Comparison of ENCODE assay signal across 11 mouse cellular contexts in the genomic region with DNA sequence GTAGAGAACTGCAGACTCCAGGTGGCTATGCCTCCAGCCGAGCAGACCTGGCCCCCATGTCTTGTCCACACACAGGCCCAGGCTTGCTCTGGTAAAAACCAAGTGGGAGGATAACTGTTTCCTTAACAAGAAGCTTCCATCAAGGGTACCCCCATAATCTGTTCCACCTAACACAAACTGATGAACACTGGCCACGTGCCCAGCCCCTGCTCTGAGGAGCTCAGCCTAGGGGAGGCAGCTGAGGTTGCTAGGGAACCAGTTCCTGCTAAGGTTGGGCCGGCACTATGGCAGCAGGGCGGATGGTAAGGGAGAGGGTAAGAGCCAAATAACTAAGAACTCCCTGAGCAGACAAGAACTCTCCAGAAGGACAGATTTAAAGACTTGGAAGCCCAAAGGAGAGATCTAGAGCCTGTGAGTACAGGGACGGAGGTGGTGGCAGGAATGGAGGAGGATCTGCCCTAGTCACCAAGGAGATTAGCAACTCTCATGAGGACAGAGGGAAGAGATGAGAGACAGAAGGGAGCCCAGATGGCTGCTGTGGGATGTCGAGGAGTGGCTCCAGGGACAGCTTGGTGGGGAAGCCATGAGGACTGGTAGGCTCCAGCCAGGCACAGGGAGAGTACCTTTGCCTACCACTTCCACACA. TPM values are rescaled to one million over a fixed set of nuclear protein-coding genes. Genes with fewer than 3 reads are reported as not detected.
DNase-seq lines count a peak whose midpoint lies in the region; ATAC-seq and TF ChIP-seq lines count a peak whose summit lies in the region.
"Had no signal": no experiment of that assay in that cellular context is flagged by ENCODE, and none has a peak within 500 bp of the region (broad histone marks: within the 10 kb centered on the region; RNA-seq: fewer than 3 reads in every experiment).

No protein-coding gene starts in this region.

- TF ChIP-seq CTCF in gastrocnemius, adult 2 months (IDR thresholded peaks at IDR 0.05) = no peak
- no peak for TF ChIP-seq CTCF in heart, adult 2 months (IDR thresholded peaks at IDR 0.05)

- no peak for TF ChIP-seq EP300 in heart, adult 2 months (IDR thresholded peaks at IDR 0.05; ENCODE audit: insufficient read depth, low read depth, low read length)

- DNase-seq in hindbrain, embryonic 10.5 days (ENCODE audit: low spot score) = no peak
- DNase-seq in frontal cortex, postnatal 14 days (ENCODE audit: low spot score in 2 of 2) = peak; percentile 61 to 62
- peak; percentile 53 to 90 for DNase-seq in left cerebral cortex, adult 8-10 months (ENCODE audit: low spot score in 2 of 2)
- DNase-seq in right cerebral cortex, postnatal 25 days = peak; percentile 77
- no peak for DNase-seq in gastrocnemius, adult 2 months
- DNase-seq in adrenal gland, postnatal 25 days = no peak
- no peak for DNase-seq in heart, adult 2 months

- no peak overlapping the region for H3K9ac ChIP-seq in hindbrain, embryonic 13.5 days
- no peak overlapping the region for H3K9ac ChIP-seq in heart, adult 2 months (ENCODE audit: low read depth, low read length)
- H3K9ac ChIP-seq: limb, embryonic 13.5 days had no signal

- peak overlapping the region; percentile 9 for H3K27ac ChIP-seq in hindbrain, embryonic 13.5 days
- H3K27ac ChIP-seq in hindbrain, embryonic 10.5 days = no peak overlapping the region
- no peak overlapping the region for H3K27ac ChIP-seq in gastrocnemius, adult 2 months
- H3K27ac ChIP-seq in heart, adult 2 months = no peak overlapping the region
- H3K27ac ChIP-seq: limb, embryonic 13.5 days; macrophage had no signal

- intact Hi-C loops in gastrocnemius, adult 2 months (cut with DNase I) = no loop called here
- intact Hi-C loops in heart, adult 2 months (cut with DNase I) = no loop called here

- H3K79me2 ChIP-seq in heart, adult 2 months (replicated peaks; ENCODE audit: control insufficient read depth, insufficient read depth, low read length) = no peaks in the 10 kb centered on the region

- H3K27me3 ChIP-seq in hindbrain, embryonic 13.5 days = no peaks in the 10 kb centered on the region
- H3K27me3 ChIP-seq in hindbrain, embryonic 10.5 days (ENCODE audit: insufficient read depth, poor library complexity, severe bottlenecking) = peaks cover 33% of the 10 kb centered on the region
- no peaks in the 10 kb centered on the region for H3K27me3 ChIP-seq in heart, adult 2 months (ENCODE audit: control insufficient read depth, insufficient read depth, low read length)

- ATAC-seq in hindbrain, embryonic 13.5 days (ENCODE audit: low FRiP score) = 0 out of 2 replicates have a peak, but pooled peaks have one; percentile 5

- no peak for TF ChIP-seq POLR2A in heart, adult 2 months (IDR thresholded peaks at IDR 0.05; ENCODE audit: insufficient read depth, low read depth, low read length)

- H3K36me3 ChIP-seq in hindbrain, embryonic 13.5 days = no peaks in the 10 kb centered on the region
- H3K36me3 ChIP-seq in hindbrain, embryonic 10.5 days = no peaks in the 10 kb centered on the region
- H3K36me3 ChIP-seq in heart, adult 2 months (ENCODE audit: control insufficient read depth, insufficient read depth, low read length) = no peaks in the 10 kb centered on the region
- H3K36me3 ChIP-seq: limb, embryonic 13.5 days had no signal

- H3K4me3 ChIP-seq in hindbrain, embryonic 13.5 days = no peak overlapping the region
- H3K4me3 ChIP-seq in hindbrain, embryonic 10.5 days = no peak overlapping the region
- no peak overlapping the region for H3K4me3 ChIP-seq in gastrocnemius, adult 2 months
- no peak overlapping the region for H3K4me3 ChIP-seq in heart, adult 2 months
- H3K4me3 ChIP-seq: limb, embryonic 13.5 days had no signal

- WGBS in hindbrain, embryonic 13.5 days = 41% methylated on average over 6 of the region's 6 CpGs
- WGBS in hindbrain, embryonic 10.5 days = 54% methylated on average over 6 of the region's 6 CpGs
- WGBS in heart, adult 2 months = 56% methylated on average over 6 of the region's 6 CpGs

- H3K4me2 ChIP-seq in hindbrain, embryonic 13.5 days = no peak overlapping the region
- H3K4me2 ChIP-seq: limb, embryonic 13.5 days had no signal

- peaks cover 65% of the 10 kb centered on the region for H3K4me1 ChIP-seq in hindbrain, embryonic 13.5 days (replicated peaks)
- peaks cover 41% of the 10 kb centered on the region for H3K4me1 ChIP-seq in hindbrain, embryonic 10.5 days (replicated peaks)
- H3K4me1 ChIP-seq in heart, adult 2 months (ENCODE audit: control insufficient read depth, insufficient read depth, low read length) = no peaks in the 10 kb centered on the region

- no peaks in the 10 kb centered on the region for H3K9me3 ChIP-seq in hindbrain, embryonic 13.5 days
- no peaks in the 10 kb centered on the region for H3K9me3 ChIP-seq in hindbrain, embryonic 10.5 days
- H3K9me3 ChIP-seq: limb, embryonic 13.5 days had no signal

RNA-seq across cellular contexts. Expression of a gene that starts 35.9 kb away (rescaled TPM):
- polyA plus RNA-seq in hindbrain, embryonic 13.5 days (2015; fragmentation: Nextera tagmentation; extraction: Ambion mirVana) = 27.2 and 28.5 TPM in 2 replicates
- 7.3 and 10.4 TPM in 2 replicates for polyA plus RNA-seq in hindbrain, embryonic 10.5 days (2016; fragmentation: Nextera tagmentation; extraction: Ambion mirVana)
- 10 to 100 TPM; 96.0 to 99.7 (median 97.0) TPM for total RNA-seq in left cerebral cortex, adult 8-10 months (2022)
- under 1 TPM; 0.33 to 0.73 TPM for total RNA-seq in gastrocnemius, adult 2 months (2021)
- 9.4 and 9.7 TPM in 2 replicates for total RNA-seq in adrenal gland, postnatal 25 days (2021)
- total RNA-seq in heart, adult 2 months (2021) = 1 to 10 TPM; 3.2 to 4.2 TPM
- polyA plus RNA-seq in heart, adult 2 months (2012; rRNA removed) = 6.1 and 7.3 TPM in 2 replicates
- total RNA-seq: hematopoietic stem cell, adult 5-6 weeks had no signal
- polyA plus RNA-seq: macrophage had no signal

Comparison
In these comparisons a context has a peak if more than half of its experiments do, and no peak if none do; other contexts are left out.
1. DNase-seq: peak in frontal cortex, postnatal 14 days (2 of 2), left cerebral cortex, adult 8-10 months (2 of 2) and right cerebral cortex, postnatal 25 days (single experiment); none in hindbrain, embryonic 10.5 days (single experiment), gastrocnemius, adult 2 months (single experiment), adrenal gland, postnatal 25 days (single experiment) and heart, adult 2 months (0 of 2).